Mouse (Mus musculus) T-helper 2 cell (primary cell): ENCODE results near the gene Rps15.

Experiments used
- in situ Hi-C: fragments of 300-600 bp; cut with MboI, MseI; formaldehyde crosslinking; loops from one replicate; pipeline ENCODE4 v1.15.1; 2025; ENCODE audit warnings: high pct_unique_total_duplicates

Gene Rps15

DNA sequence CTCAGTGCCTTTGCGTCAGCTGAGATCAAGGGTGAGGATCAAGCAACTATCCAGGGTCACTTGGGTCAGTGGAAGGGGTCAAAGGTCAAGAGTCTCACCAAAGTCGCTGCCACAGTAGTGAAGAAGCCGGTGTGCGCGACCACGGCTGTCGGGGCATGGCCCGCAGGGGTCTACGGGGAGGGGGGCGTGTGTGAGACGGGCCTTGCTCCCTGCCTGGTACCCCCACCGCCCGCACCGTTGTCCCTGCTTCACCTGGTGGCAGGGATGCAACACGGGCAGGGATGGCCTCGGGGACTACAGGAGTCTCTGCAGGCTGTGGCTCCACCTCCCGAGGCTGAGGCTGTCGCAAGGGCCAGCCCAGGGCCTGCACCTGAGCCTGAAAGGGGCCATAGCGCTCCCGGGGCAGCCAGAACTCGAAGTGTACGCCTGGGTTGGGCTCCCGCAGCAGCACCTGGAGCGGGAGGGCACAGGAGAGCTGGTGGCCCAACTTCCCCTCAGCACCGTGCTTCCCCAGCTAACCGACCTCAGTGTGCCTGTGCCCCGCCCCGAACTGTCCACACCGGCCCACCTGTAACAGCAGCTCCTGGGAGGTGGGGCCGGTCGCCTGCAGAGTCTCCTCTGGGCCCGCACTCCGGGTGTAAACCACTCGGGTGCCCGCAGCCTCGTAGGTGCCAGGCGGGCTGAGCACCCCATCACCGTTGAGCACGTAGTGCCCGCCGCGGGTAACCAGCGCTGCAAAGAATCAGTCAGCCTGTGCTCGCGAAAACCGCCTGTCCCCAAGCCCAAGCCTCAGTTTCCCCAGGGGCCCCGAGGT, 49.4 kb downstream of the Rps15 start:
- in situ Hi-C loops: no loop called here

DNA sequence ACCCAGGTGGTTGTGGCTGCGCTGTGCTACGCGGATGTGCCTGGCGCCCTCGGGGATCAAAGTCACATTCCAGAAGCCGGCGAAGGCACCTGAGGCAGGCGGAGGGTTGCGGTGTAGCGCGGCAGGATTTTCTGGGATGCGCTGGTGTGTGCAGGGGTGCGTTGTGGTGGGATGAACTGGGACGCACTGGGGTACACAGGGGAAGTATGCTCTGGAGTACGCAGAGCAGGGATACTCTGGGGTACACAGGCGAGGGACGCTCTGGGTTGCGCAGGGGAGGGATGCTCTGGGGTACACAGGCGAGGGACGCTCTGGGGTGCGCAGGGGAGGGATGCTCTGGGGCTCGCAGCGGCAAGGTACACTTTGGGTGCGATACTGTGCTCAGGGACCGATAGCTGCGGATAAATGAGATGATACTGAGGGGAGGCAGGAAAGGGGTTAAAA, 50.1 kb downstream of the Rps15 start:
- in situ Hi-C loops: no loop called here

DNA sequence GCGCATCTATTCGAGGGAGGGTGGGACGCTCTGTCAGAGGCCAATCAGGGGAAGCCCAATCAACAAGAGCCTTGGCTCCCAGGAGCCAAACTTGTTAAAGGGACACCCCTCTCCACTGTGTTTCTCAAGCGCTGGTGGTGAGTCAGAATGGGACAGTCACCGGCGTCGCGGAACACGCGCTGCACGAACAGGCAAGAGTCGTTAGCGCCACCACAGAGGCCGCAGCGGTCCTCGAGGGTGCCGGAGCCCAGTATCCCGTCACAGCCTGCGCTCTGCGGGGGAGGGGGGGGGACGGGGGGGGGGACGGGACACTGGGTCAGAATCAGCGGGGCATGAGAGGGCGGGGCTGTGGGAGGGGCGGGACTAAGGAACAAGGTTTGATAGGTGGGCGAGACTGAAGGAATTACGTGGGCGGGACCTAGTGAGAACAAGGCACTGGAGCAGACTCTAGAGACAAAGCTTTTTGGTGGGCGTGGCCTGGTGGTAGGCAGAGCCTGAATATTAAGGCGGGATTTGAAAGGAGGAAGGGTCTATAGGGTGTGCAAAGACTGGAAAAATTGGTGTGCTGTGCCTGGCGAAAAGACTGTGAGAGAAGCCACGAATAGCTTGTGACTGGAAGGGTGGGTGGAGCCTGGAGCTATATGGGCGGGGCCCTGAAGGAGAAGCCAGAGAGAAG, 50.6 kb downstream of the Rps15 start:
- in situ Hi-C loops: no loop called here

DNA sequence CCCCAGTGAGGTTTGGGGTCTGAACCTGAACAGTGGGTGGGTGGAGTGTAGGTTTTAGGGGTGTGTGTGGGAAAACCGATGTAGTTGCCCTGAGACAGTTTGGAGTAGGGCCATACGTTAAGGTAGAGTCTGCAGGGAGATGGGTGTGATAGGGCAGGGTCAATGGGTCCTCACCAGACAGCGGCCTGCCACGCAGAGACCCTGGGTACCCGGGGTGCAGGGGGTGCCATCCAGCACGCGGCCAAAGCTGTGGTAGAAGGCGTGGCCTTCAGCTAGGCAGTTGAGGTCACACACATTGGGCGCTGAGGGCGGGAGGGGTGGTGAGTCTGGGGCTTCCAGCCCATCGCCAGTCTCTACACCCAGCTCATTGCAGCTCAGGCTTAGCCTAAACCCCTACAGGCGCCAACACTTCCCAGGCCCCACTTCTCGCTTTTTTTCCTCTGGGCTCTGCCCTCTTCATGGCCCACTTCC, 51.2 kb downstream of the Rps15 start:
- in situ Hi-C loops: no loop called here
